9 mouse cellular contexts compared by ENCODE assay signal in the genomic region with DNA sequence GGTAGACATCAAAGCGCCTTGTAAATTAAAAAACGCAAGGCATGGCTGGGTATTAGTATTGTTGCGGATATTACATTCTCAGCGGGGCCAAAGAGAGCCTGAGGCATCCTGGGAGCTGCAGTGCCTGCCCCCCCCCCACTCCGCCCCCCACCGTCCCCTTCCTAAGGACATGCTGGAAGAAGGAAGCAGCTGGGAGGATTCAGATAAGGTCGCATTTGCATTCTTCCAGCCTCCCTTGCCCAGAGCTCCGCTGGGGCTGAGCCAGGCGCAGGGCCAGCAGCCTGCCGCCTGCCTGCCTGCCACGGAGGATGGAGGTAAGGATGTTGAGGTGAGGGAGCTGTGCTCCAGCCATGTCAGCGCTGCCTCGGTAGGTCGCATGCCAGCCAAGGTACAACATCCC.
A peak's percentile ranks its signal among the peaks of the same experiment; 100 is the strongest.
DNase-seq lines count a peak whose midpoint lies in the region; ATAC-seq lines count a peak whose summit lies in the region.
"Had no signal": no experiment of that assay in that cellular context is flagged by ENCODE, and none has a peak within 500 bp of the region (broad histone marks: within the 10 kb centered on the region; RNA-seq: fewer than 3 reads in every experiment).

No protein-coding gene starts in this region.

- DNase-seq in cerebellum, adult 11-12 months = peak; percentile 13
- DNase-seq in neural tube, embryonic 10.5 days (ENCODE audit: extremely low spot score, low spot score) = no peak
- DNase-seq in right cerebral cortex, postnatal 14 days = peak; percentile 34
- DNase-seq in spleen, adult 12 weeks (ENCODE audit: low spot score) = no peak
- DNase-seq in ovary, postnatal 36 days (ENCODE audit: low spot score) = no peak
- DNase-seq: kidney, postnatal 4 days had no signal

- H3K4me2 ChIP-seq in neural tube, embryonic 14.5 days (ENCODE audit: low read depth, low read length) = no peak overlapping the region
- peak overlapping the region; percentile 30 for H3K4me2 ChIP-seq in hindbrain, embryonic 13.5 days

- H3K4me1 ChIP-seq in neural tube, embryonic 14.5 days (ENCODE audit: control insufficient read depth, insufficient read depth, low read length) = 0 out of 2 replicates have a peak, but pooled peaks cover 4% of the 10 kb centered on the region
- H3K4me1 ChIP-seq in hindbrain, embryonic 13.5 days (replicated peaks) = peaks cover 11% of the 10 kb centered on the region

- H3K36me3 ChIP-seq in neural tube, embryonic 14.5 days (ENCODE audit: control insufficient read depth, insufficient read depth, low read length) = no peaks in the 10 kb centered on the region
- no peaks in the 10 kb centered on the region for H3K36me3 ChIP-seq in hindbrain, embryonic 13.5 days

- no peaks in the 10 kb centered on the region for H3K27me3 ChIP-seq in neural tube, embryonic 14.5 days (ENCODE audit: control insufficient read depth, insufficient read depth, low read length)
- 0 out of 2 replicates have a peak, but pooled peaks cover 5% of the 10 kb centered on the region for H3K27me3 ChIP-seq in hindbrain, embryonic 13.5 days

- WGBS in neural tube, embryonic 14.5 days = 24% methylated on average over 14 of the region's 14 CpGs
- WGBS in hindbrain, embryonic 13.5 days = 23% methylated on average over 14 of the region's 14 CpGs

- H3K9ac ChIP-seq in neural tube, embryonic 14.5 days (replicated peaks; ENCODE audit: low read depth, low read length) = peak overlapping the region; percentile 39
- H3K9ac ChIP-seq in hindbrain, embryonic 13.5 days = peak overlapping the region; percentile 51; the same call in 1 of the 2 replicates

- H3K27ac ChIP-seq in neural tube, embryonic 14.5 days (ENCODE audit: low read depth, low read length) = 0 out of 2 replicates have a peak overlapping the region, but pooled peaks have one; percentile 44
- peak overlapping the region; percentile 66 for H3K27ac ChIP-seq in hindbrain, embryonic 13.5 days

- H3K9me3 ChIP-seq in neural tube, embryonic 14.5 days (ENCODE audit: control insufficient read depth, low read length) = no peaks in the 10 kb centered on the region
- 0 out of 2 replicates have a peak, but pooled peaks cover 4% of the 10 kb centered on the region for H3K9me3 ChIP-seq in hindbrain, embryonic 13.5 days

- ATAC-seq in cerebellum, adult (ENCODE audit: insufficient number of reproducible peaks, low FRiP score, low TSS enrichment) = no peak
- ATAC-seq in neural tube, embryonic 14.5 days (ENCODE audit: low read depth) = no peak
- 0 out of 2 replicates have a peak, but pooled peaks have one; percentile 57 for ATAC-seq in hindbrain, embryonic 13.5 days (ENCODE audit: low FRiP score)

- no peak overlapping the region for H3K4me3 ChIP-seq in neural tube, embryonic 14.5 days (ENCODE audit: low read depth, low read length)
- no peak overlapping the region for H3K4me3 ChIP-seq in hindbrain, embryonic 13.5 days

Comparison
In these comparisons a context has a peak if more than half of its experiments do, and no peak if none do; other contexts are left out.
1. DNase-seq: peak in cerebellum, adult 11-12 months (single experiment) and right cerebral cortex, postnatal 14 days (single experiment); none in neural tube, embryonic 10.5 days (single experiment), spleen, adult 12 weeks (single experiment) and ovary, postnatal 36 days (single experiment).